Mouse (Mus musculus): ENCODE measurements around the gene Six3.

Six3 gene

DNA sequence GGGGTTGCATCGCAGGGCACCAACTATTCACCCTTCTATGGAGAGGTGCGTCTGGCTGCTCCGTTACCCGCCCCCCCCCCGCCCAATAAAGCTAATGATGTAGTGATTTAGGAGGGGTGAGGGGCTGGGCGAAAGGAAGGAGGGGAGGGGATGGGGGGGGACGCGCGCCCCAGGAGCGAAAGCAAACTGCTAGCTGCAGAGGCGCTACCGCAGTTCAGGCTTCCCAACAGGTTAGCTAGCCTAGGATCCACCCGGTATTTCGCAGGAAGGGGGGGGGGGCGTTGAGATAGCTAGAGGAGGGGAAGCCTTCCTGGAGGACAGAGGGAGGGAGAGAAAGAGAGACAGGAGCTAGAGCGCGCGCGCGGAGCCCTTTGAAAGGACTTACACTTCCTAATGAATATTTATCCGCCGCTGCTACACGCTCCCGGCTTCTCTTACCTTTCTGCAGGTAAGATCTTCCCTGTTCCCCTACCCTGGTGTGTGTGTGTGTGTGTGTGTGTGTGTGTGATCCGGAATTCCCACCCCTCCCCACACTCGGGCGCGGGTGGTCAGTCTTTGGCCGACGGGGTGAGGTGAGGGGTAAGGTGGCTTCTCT, at the start of gene Six3:
TSS of gene Six3 (plus strand) at position 343 of the 595 bp plus-strand sequence.
- in situ Hi-C loops (cut with MboI; ENCODE audit: unreplicated experiment in 2 of 2): no loop called here

DNA sequence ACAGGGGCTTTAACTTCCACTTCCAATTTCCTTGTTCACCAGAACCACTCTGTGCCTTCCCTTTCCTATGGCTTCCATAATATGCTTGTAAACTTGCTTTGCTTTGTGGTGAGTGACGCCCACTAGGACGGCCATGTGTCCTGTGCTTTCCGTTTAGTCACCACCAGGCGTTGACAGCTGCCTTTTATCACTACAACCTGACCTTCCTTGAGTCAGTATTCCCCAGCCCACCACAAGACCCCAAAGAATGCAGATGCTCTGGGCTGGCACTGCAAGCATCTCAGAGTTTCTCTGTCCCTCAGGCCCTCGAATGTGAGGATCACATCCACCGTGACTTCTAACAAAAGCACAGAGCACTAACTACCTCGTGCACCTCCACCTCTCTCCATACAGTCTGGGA, 49.3 kb upstream of the Six3 start:
- in situ Hi-C loops (cut with MboI; ENCODE audit: unreplicated experiment in 2 of 2): no loop called here

DNA sequence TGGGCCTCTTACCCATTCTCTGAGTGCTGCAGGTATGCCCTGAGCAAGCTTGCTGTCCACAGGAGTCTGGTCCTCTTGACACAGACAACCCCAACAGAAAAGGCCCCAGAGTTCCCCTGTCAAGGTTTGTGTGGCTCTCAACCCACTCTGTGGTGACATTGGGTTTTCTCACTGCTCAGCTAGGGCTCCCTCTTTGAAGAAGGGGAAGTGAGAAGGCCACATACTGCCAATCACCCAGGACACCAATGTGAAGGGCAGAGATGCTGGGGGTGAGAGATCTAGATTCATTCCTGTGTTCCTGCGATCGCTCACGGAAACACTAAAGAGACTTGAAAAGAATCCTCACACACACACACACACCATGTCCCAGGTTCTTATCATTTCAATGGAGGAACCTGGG, 39.4 kb upstream of the Six3 start:
- in situ Hi-C loops (cut with MboI; ENCODE audit: unreplicated experiment in 2 of 2): no loop called here

DNA sequence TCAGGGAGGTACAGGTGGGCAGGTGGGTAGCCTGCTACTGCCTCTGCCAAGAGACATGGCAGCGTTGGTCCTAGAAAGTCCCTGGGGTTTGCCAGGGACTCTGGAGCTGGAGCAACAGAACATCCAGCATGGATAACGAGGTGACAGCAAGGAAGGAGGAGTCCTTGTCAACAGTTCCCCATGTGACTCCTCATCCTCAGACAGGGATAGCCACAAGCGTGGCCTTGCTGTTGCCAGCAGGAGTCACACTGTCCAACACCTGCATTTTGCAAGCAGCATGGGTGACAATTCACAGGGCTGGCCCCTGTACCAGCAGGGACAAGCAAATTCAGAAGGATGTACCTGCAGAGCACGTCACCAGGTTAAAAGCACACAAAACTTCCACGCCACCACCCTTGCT, 35.1 kb upstream of the Six3 start:
- in situ Hi-C loops (cut with MboI; ENCODE audit: unreplicated experiment in 2 of 2): no loop called here

DNA sequence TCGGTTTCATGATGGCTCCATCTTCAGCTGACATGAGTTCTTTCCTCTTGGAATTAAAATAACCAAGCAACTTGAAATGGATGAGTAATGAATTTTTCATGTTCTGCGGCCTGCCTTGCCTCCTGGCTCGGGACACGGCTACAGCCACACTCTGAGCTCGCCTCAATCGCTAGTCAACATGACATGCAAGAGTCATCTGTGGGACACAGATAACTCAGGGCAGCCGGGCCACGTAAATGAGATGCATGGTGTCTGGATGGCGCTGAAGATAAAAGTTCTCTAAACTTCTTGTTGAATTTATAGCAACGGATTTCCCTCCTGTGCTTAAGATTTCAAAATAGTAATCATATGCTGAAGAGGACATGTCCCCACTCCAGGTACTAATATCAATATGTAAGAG, 34.1 kb upstream of the Six3 start:
- in situ Hi-C loops (cut with MboI; ENCODE audit: unreplicated experiment in 2 of 2): no loop called here

DNA sequence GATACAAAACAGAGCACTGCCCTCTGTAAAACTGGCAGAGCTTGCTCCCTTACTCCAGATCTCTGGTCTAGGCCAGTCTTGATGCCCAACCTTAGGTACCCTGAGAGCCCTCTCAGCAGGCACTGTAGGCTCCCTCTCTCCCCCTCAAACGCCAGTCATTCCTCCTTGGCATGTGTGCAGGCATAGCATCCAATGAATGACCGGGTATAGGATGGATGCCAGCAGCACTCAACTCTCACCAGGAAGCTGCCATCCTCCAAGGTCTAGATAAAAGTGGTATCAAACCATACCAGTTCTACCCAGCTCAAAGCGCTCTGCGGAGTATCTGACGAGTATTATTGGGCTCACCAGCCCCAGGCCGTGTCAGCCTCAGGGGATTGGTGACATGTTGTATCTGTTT, 33.2 kb upstream of the Six3 start:
- in situ Hi-C loops (cut with MboI; ENCODE audit: unreplicated experiment in 2 of 2): no loop called here

DNA sequence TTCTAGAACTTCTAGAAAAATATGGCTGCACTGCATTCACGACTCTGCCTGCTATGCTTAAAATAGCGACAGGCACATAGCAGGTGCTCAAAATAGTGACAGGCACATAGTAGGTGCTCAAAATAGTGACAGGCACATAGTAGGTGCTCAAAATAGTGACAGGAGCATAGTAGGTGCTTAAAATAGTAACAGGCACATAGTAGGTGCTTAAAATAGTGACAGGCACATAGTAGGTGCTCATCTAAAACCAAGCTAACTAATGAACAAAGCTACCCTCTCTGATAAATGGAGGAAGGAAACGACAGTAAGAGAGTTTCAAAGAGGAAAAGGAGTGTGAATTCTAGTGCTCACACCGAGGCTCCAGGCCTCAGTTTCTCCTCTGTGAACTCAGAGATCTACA, 29.2 kb upstream of the Six3 start:
- in situ Hi-C loops (cut with MboI; ENCODE audit: unreplicated experiment in 2 of 2): no loop called here

DNA sequence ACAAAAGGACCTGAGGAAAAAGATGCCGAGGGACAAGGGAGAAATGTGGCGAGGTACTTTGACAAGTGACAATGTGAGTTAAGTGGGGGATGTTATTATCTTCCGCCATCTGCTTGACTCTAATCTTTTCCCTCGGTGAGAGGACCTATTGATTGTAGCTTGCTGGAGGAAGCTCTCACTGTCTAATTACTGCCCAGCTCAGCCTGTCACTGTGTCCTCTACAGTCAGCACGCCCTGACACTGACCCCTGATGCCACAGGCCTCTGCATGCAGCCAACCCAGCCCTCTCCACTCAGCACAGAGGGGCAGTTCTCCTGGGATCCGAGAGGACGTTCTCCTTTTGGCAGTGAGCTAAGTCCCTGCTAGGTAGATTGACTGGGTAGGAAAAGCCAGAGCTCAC, 28.8 kb upstream of the Six3 start:
- in situ Hi-C loops (cut with MboI; ENCODE audit: unreplicated experiment in 2 of 2): no loop called here

DNA sequence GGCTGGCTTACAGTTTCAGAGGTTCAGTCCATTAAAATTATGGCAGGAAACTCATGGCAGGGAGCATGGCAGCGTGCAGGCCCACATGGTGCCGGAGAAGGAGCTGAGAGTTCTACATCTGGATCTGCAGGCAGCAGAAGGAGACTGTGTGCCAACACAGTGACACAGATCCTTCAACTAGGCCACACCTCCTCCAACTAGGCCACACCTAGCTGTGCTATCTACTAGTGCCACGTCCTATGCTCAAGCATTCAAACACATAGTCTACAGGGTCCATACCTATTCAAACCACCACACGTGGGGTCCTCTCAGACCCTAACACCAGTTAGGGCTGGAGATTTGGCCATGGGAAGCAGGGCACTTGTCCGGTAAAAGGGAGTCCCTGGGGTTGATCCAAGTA, 27.6 kb upstream of the Six3 start:
- in situ Hi-C loops (cut with MboI; ENCODE audit: unreplicated experiment in 2 of 2): no loop called here

DNA sequence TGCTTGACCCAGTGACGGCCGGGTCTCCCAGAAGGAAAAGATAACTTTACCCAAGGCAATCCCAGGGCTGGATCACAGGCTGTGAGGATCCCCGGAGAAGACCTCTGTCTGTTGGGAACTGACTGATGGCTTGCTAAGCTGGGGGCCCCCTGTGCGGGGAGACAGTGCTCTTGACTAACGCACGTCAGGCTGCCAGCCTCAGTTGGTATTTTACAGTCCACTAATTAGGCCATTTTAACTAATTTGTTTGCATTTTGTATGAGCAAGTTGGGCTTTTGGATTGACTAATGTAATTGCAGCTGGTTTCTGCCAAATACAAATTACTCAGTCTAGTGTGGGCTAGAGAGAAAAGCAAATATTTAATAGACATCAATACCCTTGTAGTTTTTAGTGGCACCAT, 21.4 kb upstream of the Six3 start:
- in situ Hi-C loops (cut with MboI; ENCODE audit: unreplicated experiment in 2 of 2): no loop called here

DNA sequence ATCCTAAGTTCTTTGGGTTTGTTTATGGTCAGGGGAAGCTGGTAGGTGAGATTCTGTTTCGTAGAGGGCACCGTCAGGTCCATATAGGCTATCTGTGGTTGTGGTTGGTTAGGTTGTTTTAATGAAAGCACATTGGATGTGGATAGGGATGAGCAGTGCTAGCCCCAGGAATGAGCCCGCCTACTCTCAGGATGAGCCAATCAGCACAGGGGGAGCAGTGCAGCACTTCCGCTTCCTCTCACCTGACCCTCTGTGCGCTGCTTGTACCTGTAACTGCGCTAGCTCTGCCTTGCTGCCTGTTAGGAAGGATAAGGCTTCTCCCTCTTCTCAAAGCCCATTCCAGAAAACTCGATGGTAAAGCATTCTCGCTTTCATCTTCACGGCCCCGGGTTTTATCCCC, 17.6 kb upstream of the Six3 start:
- in situ Hi-C loops (cut with MboI; ENCODE audit: unreplicated experiment in 2 of 2): no loop called here

DNA sequence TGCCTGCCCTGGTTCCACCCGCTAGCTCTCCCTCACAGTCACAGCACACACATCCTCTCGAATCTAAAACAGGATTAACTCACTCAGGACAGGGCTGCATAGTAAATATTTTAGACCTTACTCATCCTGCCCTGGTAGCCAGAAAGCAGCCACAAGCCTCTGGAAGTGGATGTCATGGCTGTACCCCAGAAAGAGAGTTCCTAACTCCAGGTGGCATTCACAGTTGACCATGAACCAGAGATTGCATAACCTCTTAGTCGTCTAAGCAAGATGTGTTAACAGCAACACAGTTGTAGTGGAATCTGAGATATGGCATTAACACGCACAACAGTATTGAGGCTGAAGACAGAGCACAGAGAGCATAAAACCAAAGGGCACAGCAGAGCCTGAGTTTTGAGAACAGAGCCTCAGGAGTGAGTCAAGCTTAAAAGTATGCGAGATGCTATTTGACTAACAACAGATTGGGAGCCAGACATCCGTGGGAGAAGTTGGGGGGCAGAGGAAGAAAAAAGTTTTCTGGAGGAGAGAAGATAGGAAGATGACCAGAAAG, 17.0 kb upstream of the Six3 start:
- in situ Hi-C loops (cut with MboI; ENCODE audit: unreplicated experiment in 2 of 2): no loop called here

DNA sequence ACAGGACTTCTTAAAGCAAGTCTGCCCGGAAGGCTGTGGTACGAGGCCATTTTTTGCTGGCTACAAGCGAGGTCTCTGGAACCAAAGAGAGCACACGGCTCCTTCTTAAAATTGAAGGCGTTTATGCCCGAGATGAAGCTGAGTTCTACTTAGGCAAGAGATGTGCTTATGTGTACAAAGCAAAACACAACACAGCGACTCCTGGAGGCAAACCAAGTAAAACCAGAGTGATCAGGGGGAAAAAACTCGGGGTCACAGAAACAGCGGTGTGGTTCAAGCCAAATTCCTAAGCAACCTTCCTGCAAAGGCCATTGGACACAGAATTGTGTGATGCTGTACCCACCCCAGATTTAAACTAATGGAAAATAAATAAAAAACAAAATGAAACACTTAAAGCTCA, 13.9 kb upstream of the Six3 start:
- in situ Hi-C loops (cut with MboI; ENCODE audit: unreplicated experiment in 2 of 2): no loop called here

DNA sequence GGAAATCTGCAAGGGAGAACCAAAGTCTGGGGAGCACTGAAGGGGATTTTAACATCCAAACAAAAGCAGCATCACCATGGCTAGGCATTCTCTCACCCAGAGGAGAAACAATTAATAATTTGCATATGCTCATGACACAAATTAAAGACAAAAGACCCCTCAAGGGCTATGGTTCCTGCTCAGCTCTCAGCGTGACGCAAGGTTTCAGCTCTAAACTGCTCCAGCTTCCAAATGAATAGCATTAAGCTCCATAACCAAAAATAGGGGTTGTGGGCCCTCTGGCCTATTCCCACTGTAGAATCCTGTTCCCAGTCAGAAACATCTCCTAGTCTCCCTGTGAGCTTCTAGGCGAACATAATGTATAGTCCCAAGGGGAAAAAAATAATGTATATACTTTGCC, 6.9 kb upstream of the Six3 start:
- in situ Hi-C loops (cut with MboI; ENCODE audit: unreplicated experiment in 2 of 2): no loop called here

DNA sequence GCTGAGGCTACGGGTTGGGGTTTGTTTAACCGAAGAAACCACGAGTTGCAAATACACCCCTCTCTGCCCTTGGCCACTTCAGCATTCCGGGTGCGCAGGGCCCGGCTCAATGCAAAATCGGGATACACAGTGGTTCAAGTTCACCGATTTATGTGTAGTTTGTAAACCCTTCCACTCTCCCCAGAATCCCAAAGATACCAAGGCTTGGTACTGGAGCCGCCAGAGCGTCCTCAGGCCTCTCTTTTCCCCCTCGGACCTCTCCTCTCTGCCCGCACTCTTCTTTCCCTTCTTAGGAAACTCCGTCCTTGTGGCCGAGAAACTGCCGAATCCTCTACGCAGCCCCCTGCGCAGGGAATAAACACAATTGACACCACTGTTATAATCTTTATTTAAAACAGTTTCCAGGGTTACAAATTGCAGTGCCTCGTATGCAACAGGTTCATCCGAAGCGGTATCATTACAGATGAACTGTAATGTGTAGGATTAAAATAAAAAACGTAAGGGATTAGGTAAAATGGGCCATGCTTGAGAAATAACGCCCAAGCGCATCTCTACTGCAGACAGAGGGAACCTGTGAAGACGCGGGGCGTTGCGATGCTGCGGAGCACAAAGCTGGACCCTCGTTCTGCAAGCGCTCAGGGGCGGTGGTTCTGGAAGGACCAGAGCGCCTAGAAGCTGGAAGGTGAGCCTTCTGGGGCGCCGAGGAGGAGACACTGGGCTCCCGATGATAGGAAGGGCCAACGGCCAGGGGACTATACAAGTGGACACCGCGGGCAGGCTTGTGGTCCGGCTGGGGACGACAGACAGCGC, 5.6 kb upstream of the Six3 start:
- in situ Hi-C loops (cut with MboI; ENCODE audit: unreplicated experiment in 2 of 2): no loop called here

DNA sequence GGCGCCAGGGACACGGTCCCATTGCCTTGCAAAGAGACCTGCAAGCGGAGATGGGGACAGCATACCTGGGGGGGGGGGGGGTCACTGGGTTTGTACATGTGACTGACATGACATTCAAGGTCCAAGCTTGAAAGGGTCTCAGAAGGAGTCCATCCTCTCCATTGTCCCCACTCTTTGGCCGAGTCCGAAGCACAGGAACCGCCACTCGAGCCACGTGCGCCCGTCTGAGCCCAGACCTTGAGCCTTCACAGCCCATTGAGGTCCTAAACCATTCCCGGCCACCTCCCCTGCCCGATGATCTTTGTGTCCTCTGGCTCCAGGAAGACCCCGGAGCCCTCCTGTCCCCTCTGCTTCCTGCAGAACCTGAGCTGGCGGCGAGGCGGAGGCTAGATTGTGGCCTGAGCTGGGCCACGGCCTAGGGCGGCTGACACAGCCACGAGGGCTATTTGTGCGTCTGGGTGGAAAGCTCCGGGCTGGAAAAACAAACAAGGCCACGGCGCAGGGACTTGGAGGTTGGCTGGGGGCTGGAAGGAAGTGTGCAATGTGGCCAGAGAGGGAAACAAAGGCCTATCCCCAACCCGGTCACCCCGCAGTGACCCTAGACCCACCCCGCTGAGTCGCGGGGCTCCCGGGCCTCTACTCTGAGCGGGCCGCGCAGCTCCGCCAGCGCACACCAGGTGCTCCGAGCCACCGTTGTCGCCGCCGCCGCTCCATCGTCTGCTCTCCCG, 4.9 kb upstream of the Six3 start:
- in situ Hi-C loops (cut with MboI; ENCODE audit: unreplicated experiment in 2 of 2): no loop called here

DNA sequence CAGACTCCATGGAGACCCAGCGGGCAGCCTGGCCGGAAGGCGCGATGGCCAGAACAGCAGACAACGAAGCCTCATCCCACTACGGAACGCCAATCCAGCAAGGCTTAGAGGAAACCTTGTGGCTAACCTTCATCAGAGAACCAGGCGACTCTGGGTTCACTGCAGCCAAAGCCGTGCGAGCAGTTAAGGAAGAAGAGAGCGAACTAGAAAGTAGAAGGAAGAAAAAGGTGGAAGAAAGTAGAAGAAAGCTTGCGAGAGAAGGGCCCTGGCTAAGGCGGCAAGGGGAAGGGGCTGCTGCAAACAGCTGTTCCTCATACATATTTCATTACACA, 4.3 kb upstream of the Six3 start:
- in situ Hi-C loops (cut with MboI; ENCODE audit: unreplicated experiment in 2 of 2): no loop called here

DNA sequence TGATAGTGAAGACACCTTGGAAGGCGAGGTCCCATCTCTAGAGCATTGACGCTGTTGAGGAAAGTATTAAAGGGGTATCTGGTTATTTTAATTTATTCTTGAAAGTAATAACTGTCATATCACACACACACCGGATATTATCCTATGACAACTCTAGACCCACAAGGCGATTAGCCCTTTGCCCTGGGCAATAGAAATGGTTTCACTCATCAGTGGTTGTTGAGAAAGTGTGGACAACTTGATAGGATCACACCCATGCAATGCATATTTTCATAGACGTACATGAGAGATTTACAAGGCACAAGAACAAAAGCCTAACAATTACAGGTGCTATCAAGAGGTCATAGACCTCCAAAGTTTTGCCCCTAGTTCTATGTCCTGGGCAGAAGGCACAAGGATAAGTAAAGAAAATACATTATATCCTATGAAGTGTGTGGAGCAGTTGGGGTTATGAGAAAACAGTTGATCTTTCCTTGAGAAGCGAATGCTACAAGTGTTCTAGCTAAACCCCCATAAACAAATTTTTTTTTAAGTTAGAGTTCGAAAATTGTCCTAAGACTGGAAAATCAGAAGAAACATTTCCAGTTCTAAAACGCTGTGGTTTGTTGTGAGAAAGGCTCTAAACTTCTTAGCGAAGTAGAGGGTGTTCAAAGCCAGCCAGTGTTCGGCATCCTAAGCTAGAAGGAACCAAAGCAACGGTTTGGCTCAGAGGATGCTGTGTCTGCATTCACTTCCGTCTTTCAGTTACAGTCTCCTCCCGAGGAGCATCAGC, 3.6 kb upstream of the Six3 start:
- in situ Hi-C loops (cut with MboI; ENCODE audit: unreplicated experiment in 2 of 2): no loop called here

DNA sequence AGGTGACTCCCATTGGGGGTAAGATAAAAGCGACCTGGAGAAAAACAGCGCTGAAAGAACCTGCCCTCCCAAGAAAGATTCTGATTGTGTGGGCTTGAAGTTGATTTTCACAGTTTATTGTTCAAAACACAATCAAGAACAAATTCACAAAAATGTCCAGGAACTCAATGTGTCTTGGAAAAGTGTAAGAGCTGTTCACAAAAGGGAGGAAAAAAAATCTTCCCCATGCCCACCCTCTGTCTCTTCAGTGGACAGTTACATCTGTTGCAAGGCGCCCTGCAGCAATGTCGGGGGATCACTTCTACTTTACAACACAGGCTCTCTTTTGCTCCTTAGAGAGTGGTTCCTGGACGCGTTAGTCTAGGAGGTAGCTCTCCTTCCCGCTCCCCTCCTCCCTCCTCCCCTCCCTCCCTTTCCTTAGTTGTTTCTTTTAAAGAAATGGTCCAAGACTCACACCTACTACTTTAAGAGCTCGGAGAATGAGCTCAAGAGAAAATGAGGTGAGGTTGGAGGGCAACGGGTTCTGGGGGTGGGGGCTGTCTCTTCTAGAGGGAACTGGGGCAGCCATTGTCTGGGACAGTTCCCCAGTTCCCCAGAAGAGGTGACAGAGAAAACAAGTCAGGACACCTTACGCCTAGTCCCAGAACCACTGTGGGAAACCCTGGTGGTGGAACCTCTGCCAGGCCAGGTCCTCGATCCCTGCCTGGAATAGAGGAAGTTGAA, 2.9 kb upstream of the Six3 start:
- in situ Hi-C loops (cut with MboI; ENCODE audit: unreplicated experiment in 2 of 2): no loop called here

Measured in v-Abl transformed pro-B cells (cell line).